ENCODE assay signal across 13 mouse cellular contexts in the genomic region with DNA sequence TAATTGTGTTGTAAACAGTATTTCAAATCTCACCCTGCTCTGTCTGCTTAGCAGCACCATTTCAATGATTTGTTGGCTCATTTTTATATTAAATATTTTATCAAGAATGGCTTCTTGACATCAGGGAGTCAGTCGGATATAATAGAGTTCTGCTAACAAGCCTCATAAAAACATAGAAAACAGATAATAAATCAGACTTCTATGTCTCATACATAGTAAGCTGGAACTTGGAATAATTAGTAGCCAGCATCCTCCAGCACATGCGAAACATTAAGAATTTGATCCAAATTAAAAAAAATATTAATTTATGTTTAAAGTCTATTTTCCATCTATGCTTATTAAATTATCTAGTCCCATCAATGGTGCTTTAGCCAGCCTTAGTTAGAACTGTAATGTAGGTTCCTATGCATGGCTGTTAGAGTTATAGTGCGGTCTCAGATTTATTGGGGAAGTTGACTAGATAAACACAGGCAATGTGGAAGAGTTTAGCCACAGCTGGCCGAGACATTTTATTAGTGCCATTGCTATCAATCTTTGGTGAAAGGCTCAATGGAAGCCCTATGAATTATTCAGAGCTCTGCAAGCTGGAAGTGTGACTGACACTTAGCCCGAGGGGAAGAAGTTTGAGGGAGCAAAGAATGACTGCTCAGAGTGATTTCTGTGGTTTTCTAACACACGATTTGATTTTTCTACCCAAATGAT.
DNase-seq lines count a peak whose midpoint lies in the region; ATAC-seq lines count a peak whose summit lies in the region.
"Had no signal": no experiment of that assay in that cellular context is flagged by ENCODE, and none has a peak within 500 bp of the region (broad histone marks: within the 10 kb centered on the region; RNA-seq: fewer than 3 reads in every experiment).

No protein-coding gene starts in this region.

- no peak for DNase-seq in kidney, postnatal 25 days
- peak; percentile 56 for DNase-seq in embryo, embryonic 11 days
- DNase-seq in embryonic facial prominence, embryonic 11.5 days (ENCODE audit: low spot score): peak; percentile 24
- DNase-seq in frontal cortex, postnatal 10 days (ENCODE audit: low spot score in 2 of 2): no peak
- DNase-seq in testis, postnatal 10 days (ENCODE audit: low spot score): no peak
- DNase-seq: adrenal gland, postnatal 25 days; cerebellum, postnatal 36 days; heart, adult 11 months; thymus, postnatal 25 days had no signal

- no peaks in the 10 kb centered on the region; the same call in 1 of the 2 replicates for H3K4me1 ChIP-seq in kidney, embryonic 16.5 days (ENCODE audit: insufficient read depth, low read length)
- no peaks in the 10 kb centered on the region for H3K4me1 ChIP-seq in embryonic facial prominence, embryonic 11.5 days (ENCODE audit: control insufficient read depth, insufficient read depth, low read length)
- H3K4me1 ChIP-seq in midbrain, embryonic 16.5 days (ENCODE audit: control insufficient read depth, insufficient read depth, low read length): no peaks in the 10 kb centered on the region; the same call in 1 of the 2 replicates
- H3K4me1 ChIP-seq: heart, embryonic 15.5 days; limb, embryonic 15.5 days had no signal

- 22% methylated on average over 6 of the region's 6 CpGs for WGBS in kidney, embryonic 16.5 days
- 56% methylated on average over 6 of the region's 6 CpGs for WGBS in embryonic facial prominence, embryonic 11.5 days
- 47% methylated on average over 6 of the region's 6 CpGs for WGBS in midbrain, embryonic 16.5 days

- H3K4me2 ChIP-seq in kidney, embryonic 16.5 days (replicated peaks; ENCODE audit: low read depth, low read length): no peak overlapping the region
- no peak overlapping the region for H3K4me2 ChIP-seq in embryonic facial prominence, embryonic 11.5 days (ENCODE audit: low read depth, low read length)
- H3K4me2 ChIP-seq in midbrain, embryonic 16.5 days (ENCODE audit: low read length): no peak overlapping the region
- H3K4me2 ChIP-seq: heart, embryonic 15.5 days; limb, embryonic 15.5 days had no signal

- no peak overlapping the region for H3K27ac ChIP-seq in kidney, embryonic 16.5 days (ENCODE audit: low read length)
- H3K27ac ChIP-seq in embryonic facial prominence, embryonic 11.5 days (replicated peaks; ENCODE audit: low read depth, low read length): no peak overlapping the region
- no peak overlapping the region for H3K27ac ChIP-seq in midbrain, embryonic 16.5 days (ENCODE audit: low read length)
- H3K27ac ChIP-seq: heart, embryonic 15.5 days; limb, embryonic 15.5 days had no signal

- H3K27me3 ChIP-seq in kidney, embryonic 16.5 days (ENCODE audit: insufficient read depth, low read length): no peaks in the 10 kb centered on the region
- no peaks in the 10 kb centered on the region for H3K27me3 ChIP-seq in embryonic facial prominence, embryonic 11.5 days (ENCODE audit: control insufficient read depth, insufficient read depth, low read length)
- H3K27me3 ChIP-seq in midbrain, embryonic 16.5 days (ENCODE audit: control insufficient read depth, insufficient read depth, low read depth, low read length): no peaks in the 10 kb centered on the region
- H3K27me3 ChIP-seq: heart, embryonic 15.5 days; limb, embryonic 15.5 days had no signal

- H3K4me3 ChIP-seq in kidney, embryonic 16.5 days (ENCODE audit: low read length): no peak overlapping the region
- no peak overlapping the region for H3K4me3 ChIP-seq in embryonic facial prominence, embryonic 11.5 days (ENCODE audit: low read depth, low read length)
- no peak overlapping the region for H3K4me3 ChIP-seq in midbrain, embryonic 16.5 days (ENCODE audit: low read depth, low read length)
- H3K4me3 ChIP-seq: heart, embryonic 15.5 days; limb, embryonic 15.5 days had no signal

- peak; percentile 73; the same call in 1 of the 2 replicates for ATAC-seq in kidney, embryonic 16.5 days (ENCODE audit: low FRiP score, low TSS enrichment)
- no peak for ATAC-seq in embryonic facial prominence, embryonic 11.5 days (replicated peaks; ENCODE audit: insufficient number of reproducible peaks, low FRiP score, low TSS enrichment, low read depth)
- ATAC-seq in midbrain, embryonic 16.5 days: peak; percentile 39

- H3K36me3 ChIP-seq in kidney, embryonic 16.5 days (ENCODE audit: insufficient read depth, low read length): no peaks in the 10 kb centered on the region
- H3K36me3 ChIP-seq in embryonic facial prominence, embryonic 11.5 days (replicated peaks; ENCODE audit: control insufficient read depth, insufficient read depth, low read depth, low read length): no peaks in the 10 kb centered on the region
- no peaks in the 10 kb centered on the region for H3K36me3 ChIP-seq in midbrain, embryonic 16.5 days (ENCODE audit: control insufficient read depth, insufficient read depth, low read length)
- H3K36me3 ChIP-seq: heart, embryonic 15.5 days; limb, embryonic 15.5 days had no signal

- H3K9me3 ChIP-seq in kidney, embryonic 16.5 days (ENCODE audit: low read length): no peaks in the 10 kb centered on the region
- no peaks in the 10 kb centered on the region for H3K9me3 ChIP-seq in embryonic facial prominence, embryonic 11.5 days (replicated peaks; ENCODE audit: control insufficient read depth, low read length)
- no peaks in the 10 kb centered on the region for H3K9me3 ChIP-seq in midbrain, embryonic 16.5 days (replicated peaks; ENCODE audit: control insufficient read depth, low read length, poor library complexity, severe bottlenecking)
- H3K9me3 ChIP-seq: heart, embryonic 15.5 days; limb, embryonic 15.5 days had no signal

- H3K9ac ChIP-seq in kidney, embryonic 16.5 days (replicated peaks; ENCODE audit: low read length): no peak overlapping the region
- H3K9ac ChIP-seq in embryonic facial prominence, embryonic 11.5 days (replicated peaks; ENCODE audit: low read length): no peak overlapping the region
- no peak overlapping the region for H3K9ac ChIP-seq in midbrain, embryonic 16.5 days (ENCODE audit: low read depth, low read length)
- H3K9ac ChIP-seq: heart, embryonic 15.5 days; limb, embryonic 15.5 days had no signal

Comparison
In these comparisons a context has a peak if more than half of its experiments do, and no peak if none do; other contexts are left out.
1. DNase-seq: peak in embryo, embryonic 11 days (single experiment) and embryonic facial prominence, embryonic 11.5 days (single experiment); none in kidney, postnatal 25 days (0 of 2), frontal cortex, postnatal 10 days (0 of 2) and testis, postnatal 10 days (single experiment).